Mouse (Mus musculus) limb, embryonic 14.5 days (tissue): ENCODE measurements at regions not wholly inside any gene's neighbourhood (a gene's known extent, or its start where the extent isn't known, plus 50 kb on each side); places are given as distances from the start of the nearest gene placed in this dataset.
"Not testable (repeated sequence)": the region's sequence is repeated elsewhere in the genome, so short reads cannot be mapped to it uniquely, and the experiment has no call there.

Experiments used
- ATAC-seq: fragments of 200-750 bp; cut with Nextera tagmentation; 2 replicates; pipeline ENCODE4 v1.8.0; 2017; ENCODE audit warnings: low read depth, moderate number of reproducible peaks, moderate TSS enrichment; ENCODE audit not compliant: low FRiP score
- DNase-seq: peaks from one replicate; pipeline ENCODE4 v3.0.0-alpha.2; 2015; ENCODE audit warnings: low spot score
- H3K27ac ChIP-seq: fragments of 300-500 bp; sonication (generic); replicated peaks from 2 replicates; pipeline ENCODE4 v1.5.1; 2014; ENCODE audit warnings: low read depth, mild to moderate bottlenecking, low read length, moderate library complexity, mixed read lengths
- H3K27me3 ChIP-seq: fragments of 300-500 bp; sonication (generic); 2 replicates; pipeline ENCODE4 v1.6.1; 2014; ENCODE audit warnings: low read length, mixed read lengths; ENCODE audit not compliant: control insufficient read depth, insufficient read depth
- H3K36me3 ChIP-seq: fragments of 300-500 bp; sonication (generic); 2 replicates; pipeline ENCODE4 v1.6.1; 2014; ENCODE audit warnings: mild to moderate bottlenecking, low read length, moderate library complexity, mixed read lengths; ENCODE audit not compliant: control insufficient read depth, insufficient read depth
- H3K4me1 ChIP-seq: fragments of 300-500 bp; sonication (generic); 2 replicates; pipeline ENCODE4 v1.6.1; 2014; ENCODE audit warnings: antibody characterized with exemption, low read length, mixed read lengths; ENCODE audit not compliant: control insufficient read depth, insufficient read depth
- H3K4me2 ChIP-seq: fragments of 300-500 bp; sonication (generic); replicated peaks from 2 replicates; pipeline ENCODE4 v1.6.1; 2014; ENCODE audit warnings: low read depth, mild to moderate bottlenecking, low read length, moderate library complexity; ENCODE audit not compliant: severe bottlenecking
- H3K4me3 ChIP-seq: fragments of 300-500 bp; sonication (generic); replicated peaks from 2 replicates; pipeline ENCODE4 v1.5.1; 2014; ENCODE audit warnings: low read length
- H3K9ac ChIP-seq: fragments of 300-500 bp; sonication (generic); 2 replicates; pipeline ENCODE4 v1.6.1; 2014; ENCODE audit warnings: mild to moderate bottlenecking, low read depth, low read length, moderate library complexity; ENCODE audit not compliant: severe bottlenecking
- H3K9me3 ChIP-seq: fragments of 300-500 bp; sonication (generic); 2 replicates; pipeline ENCODE4 v1.6.1; 2016; ENCODE audit warnings: low read length; ENCODE audit not compliant: control insufficient read depth
- POLR2A ChIP-seq: fragments of 200-500 bp; IDR thresholded peaks from 2 replicates; pipeline ENCODE4 v1.8.0; 2012; ENCODE audit warnings: inconsistent platforms, mild to moderate bottlenecking, moderate library complexity, borderline replicate concordance; ENCODE audit not compliant: insufficient read depth, insufficient read length; ENCODE audit errors: extremely low read depth
- WGBS: fragments of 180-500 bp; shearing (Covaris S2); extraction: QIAGEN DNeasy Blood & Tissue Kit; methylation state at CpG from one replicate; pipeline ENCODE4 v1.1.7; 2014; 5-methylcytosine and 5-hydroxymethylcytosine counted together

GRCm38 (mm10) chr13:26119363-26119762, 650.6 kb downstream of the Hdgfl1 start:
- Histone ChIP-seq H3K9ac (no peak overlapping the region), H3K4me1 (no peaks in the 10 kb centered on the region), H3K27me3 (no peaks in the 10 kb centered on the region), H3K4me3 (no peak overlapping the region), H3K36me3 (no peaks in the 10 kb centered on the region), H3K9me3 (no peaks in the 10 kb centered on the region), H3K4me2 (no peak overlapping the region), H3K27ac (no peak overlapping the region)
- DNase-seq (peak; percentile 40), ATAC-seq (0 out of 2 replicates have a peak, but pooled peaks have one; percentile 76)
- TF ChIP-seq POLR2A = no peak
- 47% methylated on average over 1 of the region's 1 CpGs for WGBS

GRCm38 (mm10) chr13:26114136-26114535, 655.8 kb downstream of the Hdgfl1 start:
- H3K4me2 ChIP-seq = no peak overlapping the region
- no peaks in the 10 kb centered on the region for H3K36me3 ChIP-seq
- H3K9ac ChIP-seq = no peak overlapping the region
- no peak overlapping the region for H3K27ac ChIP-seq
- H3K27me3 ChIP-seq = no peaks in the 10 kb centered on the region
- no peaks in the 10 kb centered on the region for H3K9me3 ChIP-seq
- TF ChIP-seq POLR2A = no peak
- 90% methylated on average over 7 of the region's 7 CpGs for WGBS
- H3K4me1 ChIP-seq = no peaks in the 10 kb centered on the region
- ATAC-seq (no peak), DNase-seq (no peak)
- H3K4me3 ChIP-seq = no peak overlapping the region

- not testable (repeated sequence) for H3K27ac ChIP-seq, H3K4me3 ChIP-seq, ATAC-seq, H3K36me3 ChIP-seq, H3K9ac ChIP-seq, H3K4me2 ChIP-seq, H3K4me1 ChIP-seq, H3K9me3 ChIP-seq, H3K27me3 ChIP-seq, DNase-seq
- WGBS = 86% methylated on average over 1 of the region's 1 CpGs
These were observed 656.2 kb downstream of the Hdgfl1 start for GRCm38 (mm10) chr13:26113723-26114122.

DNA sequence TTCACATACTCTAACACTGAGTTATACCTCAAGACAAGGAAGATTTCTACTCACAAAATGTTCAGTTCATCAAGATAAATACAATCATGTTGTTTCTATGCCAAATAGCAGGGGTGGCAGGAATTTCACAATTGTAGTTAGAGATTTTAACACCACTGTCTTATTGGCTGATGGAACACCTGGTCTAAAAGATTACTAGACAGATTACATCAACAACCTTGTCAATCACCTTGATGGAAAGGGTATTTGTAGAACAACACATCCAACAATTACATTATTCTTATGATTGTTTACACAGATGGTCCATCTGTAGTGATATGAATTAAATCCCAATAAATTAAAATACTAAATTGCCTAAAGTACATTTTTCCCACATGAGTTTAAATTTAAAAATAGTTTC, 657.4 kb downstream of the Hdgfl1 start:
- H3K27me3 ChIP-seq = no peaks in the 10 kb centered on the region
- no peak for TF ChIP-seq POLR2A
- ATAC-seq (no peak), DNase-seq (no peak)
- H3K27ac ChIP-seq = no peak overlapping the region
- no peaks in the 10 kb centered on the region for H3K36me3 ChIP-seq
- H3K9ac ChIP-seq = no peak overlapping the region
- no peak overlapping the region for H3K4me2 ChIP-seq
- no peak overlapping the region for H3K4me3 ChIP-seq
- no peaks in the 10 kb centered on the region for H3K9me3 ChIP-seq
- H3K4me1 ChIP-seq = no peaks in the 10 kb centered on the region

DNA sequence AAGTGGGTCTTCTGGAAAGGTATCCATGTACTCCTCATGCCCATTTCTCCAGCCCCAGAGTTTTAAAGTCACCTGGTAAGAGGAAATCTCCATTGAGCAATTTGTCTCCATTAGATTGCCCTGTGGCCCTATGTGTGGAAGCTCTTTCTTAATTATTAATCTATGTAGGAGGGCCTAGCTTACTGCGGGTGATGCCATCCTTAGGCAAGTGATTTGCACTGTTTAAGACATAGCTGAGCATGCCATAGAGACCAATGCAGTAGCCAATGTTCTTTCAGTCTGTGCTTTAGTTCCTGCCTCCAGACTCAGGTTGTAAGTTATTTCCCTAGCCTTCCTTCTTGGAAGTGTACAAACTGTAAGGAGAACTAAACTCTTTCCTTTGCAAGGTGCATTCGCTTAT, 661.0 kb downstream of the Hdgfl1 start:
- Histone ChIP-seq H3K4me2 (no peak overlapping the region), H3K36me3 (no peaks in the 10 kb centered on the region), H3K27me3 (no peaks in the 10 kb centered on the region), H3K9ac (no peak overlapping the region), H3K4me3 (no peak overlapping the region), H3K4me1 (no peaks in the 10 kb centered on the region), H3K27ac (no peak overlapping the region), H3K9me3 (no peaks in the 10 kb centered on the region)
- ATAC-seq = no peak
- no peak for DNase-seq
- no peak for TF ChIP-seq POLR2A
- 89% methylated on average over 2 of the region's 2 CpGs for WGBS

DNA sequence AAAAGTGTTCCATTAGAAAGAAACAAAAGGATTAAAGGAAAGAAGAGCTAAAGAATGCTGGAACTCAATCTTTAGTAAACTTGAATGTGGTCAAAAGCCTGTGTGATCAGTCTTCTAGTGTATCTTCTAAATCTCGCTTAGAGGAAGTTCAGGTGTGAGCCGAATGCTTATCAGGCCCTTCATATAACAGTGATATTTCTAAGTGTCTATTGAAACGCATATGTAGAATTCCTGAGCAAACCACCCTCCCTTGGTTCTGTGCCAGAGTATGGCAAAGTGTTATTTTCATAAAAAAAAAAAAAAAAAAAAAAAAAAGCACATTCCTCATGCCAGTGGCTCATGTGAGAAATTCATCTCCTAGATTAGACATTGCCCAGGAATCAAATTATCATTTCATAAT, 681.2 kb downstream of the Hdgfl1 start:
- no peaks in the 10 kb centered on the region for H3K4me1 ChIP-seq
- no peak overlapping the region for H3K4me3 ChIP-seq
- 82% methylated on average over 3 of the region's 3 CpGs for WGBS
- H3K27ac ChIP-seq = no peak overlapping the region
- H3K36me3 ChIP-seq = no peaks in the 10 kb centered on the region
- DNase-seq = no peak
- TF ChIP-seq POLR2A = no peak
- H3K9me3 ChIP-seq = no peaks in the 10 kb centered on the region
- H3K27me3 ChIP-seq = no peaks in the 10 kb centered on the region
- no peak overlapping the region for H3K4me2 ChIP-seq
- no peak overlapping the region for H3K9ac ChIP-seq
- no peak for ATAC-seq
